Mouse (Mus musculus) ES-CJ7 (cell line): ENCODE data around the gene Aym1.

Experiments used
- DNase-seq: peaks from one replicate; pipeline ENCODE4 v3.0.0; 2011; ENCODE audit warnings: low read depth, low spot score

The Aym1 gene

DNA sequence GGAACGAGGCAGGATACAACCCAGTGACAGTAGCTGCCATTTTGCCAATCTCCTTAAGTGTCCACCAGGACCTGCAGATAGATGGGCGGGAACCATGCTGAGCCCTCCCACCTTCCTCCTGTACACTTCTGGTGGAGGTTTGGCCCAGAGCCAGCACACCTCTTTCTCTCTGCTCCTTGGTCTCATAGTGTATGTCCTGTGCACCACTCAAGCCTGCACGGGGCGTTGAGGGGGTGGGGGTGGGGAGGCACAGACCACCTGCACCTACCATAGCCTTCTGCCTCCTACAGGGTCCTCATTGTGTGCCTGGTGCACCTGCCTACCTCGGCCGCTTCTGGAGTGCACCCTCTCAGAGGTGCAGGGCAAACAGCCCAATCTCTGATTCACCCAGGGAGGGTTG, 4.5 kb upstream of the Aym1 start:
- peak; percentile 62 for DNase-seq

DNA sequence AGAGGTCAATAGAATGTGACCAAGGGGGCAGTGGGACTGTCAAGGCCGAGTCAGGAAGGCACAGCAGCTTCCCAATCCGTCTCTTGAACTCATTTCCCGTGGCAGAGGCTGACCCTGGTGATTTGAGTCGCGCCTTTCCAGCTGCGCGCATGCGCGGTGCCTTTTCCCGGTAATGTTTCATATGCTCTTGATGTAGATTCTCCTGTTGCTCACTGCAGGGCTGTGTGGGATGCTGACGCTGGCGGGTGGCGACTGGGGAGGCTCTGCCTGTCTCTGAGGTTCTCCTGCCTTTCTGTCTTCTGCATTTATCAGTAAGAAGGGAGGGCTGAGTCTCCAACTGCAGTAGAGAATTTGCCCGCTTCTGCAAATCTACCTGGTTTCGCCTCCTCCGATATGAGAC, 2.8 kb upstream of the Aym1 start:
- no peak for DNase-seq

DNA sequence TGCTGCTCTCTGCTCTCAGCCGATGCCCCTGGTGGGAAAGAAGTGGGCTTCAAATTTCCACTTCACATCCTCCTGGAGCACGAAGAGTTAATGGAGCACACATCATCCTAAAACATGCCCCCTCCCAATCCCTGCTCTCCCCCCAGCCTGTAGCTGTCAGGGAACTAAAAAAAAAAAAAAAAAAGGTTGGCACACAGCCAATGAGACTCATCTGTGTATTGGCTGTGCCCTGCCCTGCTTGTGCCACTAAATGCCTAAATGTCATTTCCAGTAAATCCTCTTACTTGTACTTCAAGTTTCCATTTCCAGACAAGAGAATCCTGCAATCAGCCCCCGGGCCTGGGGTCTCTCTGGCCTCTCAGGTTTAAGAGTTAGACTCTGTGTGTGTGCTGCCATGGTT, 562 bp downstream of the Aym1 start:
- DNase-seq: no peak

DNA sequence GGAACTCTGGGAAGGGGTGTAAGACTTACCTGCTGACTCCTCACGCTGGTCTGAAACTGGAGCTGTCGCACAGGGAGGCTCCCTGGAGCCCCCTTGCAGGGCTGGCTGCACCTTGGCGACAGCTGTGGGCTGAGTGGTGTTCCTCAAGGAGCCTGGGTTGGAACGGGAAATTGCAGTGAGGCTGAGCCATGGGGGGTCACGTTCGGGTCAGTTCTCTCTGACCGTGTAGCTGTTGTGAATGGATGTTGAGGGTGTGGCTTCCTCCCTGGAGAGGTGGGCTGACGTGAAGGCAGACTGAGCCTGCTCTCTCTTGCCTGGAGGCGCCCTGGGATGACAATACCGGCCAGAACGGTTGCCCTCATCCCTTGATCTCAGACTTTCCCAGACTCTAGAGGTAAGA, 1.7 kb downstream of the Aym1 start:
- DNase-seq: peak; percentile 89

DNA sequence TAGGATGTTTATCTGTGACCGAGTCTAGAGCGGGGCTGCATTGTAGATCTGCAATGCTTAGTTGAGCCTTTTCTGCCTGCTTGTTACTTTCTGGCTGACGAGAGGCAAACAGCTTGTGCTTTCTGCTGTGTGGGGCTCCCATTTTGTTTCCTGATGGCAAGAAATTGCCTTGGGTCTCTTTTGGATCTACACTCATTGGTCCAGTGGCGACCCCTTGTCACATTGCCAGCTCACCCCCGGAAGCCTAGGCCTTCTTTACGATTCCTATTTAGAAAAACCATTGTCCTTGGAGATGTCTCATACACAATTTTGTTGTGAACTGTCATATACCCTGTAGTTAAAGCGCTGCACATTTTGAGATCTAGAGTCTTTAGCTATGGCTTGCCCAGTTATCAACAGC, 4.2 kb downstream of the Aym1 start:
- no peak for DNase-seq

DNA sequence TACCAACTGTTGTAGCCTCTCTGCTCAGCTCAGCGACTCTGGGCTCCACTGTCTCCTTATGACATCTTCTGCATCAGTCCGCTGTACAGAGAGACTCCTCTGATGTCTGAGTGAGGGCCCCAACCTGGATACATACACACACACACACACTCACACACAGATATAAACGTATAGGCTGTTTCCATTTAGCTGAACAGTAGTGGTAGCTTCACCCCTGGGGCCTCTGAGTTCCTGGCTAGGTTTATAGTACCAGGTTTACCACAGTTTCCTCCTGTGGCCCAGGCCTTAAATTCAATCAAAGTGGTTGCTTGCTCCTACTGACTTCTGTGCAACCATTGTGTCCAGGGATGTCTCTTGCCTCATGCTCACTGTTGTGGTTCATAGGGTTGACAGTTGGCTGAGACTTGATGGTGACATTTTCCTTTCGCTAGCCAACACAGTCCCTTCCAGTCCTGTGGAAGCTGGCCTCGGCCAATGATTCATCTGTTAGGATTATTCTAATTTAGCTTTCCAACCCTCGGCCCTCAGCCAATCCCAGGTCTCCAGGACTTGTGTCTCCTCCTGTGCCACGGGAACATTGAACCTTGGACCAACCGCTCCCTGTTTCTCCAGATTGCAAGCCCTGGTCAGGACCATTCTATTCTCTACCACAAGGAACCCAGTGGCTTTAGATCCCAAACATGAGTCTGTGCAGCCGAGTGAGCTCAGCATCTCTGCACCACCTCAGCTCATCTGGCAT, 5.3 kb downstream of the Aym1 start:
- DNase-seq: no peak

DNA sequence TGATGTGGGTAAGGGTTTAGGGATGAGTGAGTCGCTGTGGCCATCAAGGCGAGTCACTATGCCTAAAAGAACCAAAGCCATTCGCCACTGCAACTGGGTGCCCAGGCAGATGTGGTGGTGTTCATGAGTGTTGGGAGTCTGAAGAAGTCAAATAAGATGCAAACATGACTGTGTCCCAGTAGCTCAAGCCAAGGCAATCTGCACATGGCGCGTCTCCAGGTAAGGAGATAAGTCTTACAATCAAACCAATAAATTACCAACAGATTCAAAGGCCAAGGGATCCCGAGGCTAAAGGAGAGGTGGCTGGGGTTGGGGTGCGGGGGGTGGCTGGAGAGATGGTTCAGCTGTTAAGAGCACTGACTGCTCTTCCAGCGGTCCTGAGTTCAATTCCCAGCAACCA, 6.1 kb downstream of the Aym1 start:
- no peak for DNase-seq

DNA sequence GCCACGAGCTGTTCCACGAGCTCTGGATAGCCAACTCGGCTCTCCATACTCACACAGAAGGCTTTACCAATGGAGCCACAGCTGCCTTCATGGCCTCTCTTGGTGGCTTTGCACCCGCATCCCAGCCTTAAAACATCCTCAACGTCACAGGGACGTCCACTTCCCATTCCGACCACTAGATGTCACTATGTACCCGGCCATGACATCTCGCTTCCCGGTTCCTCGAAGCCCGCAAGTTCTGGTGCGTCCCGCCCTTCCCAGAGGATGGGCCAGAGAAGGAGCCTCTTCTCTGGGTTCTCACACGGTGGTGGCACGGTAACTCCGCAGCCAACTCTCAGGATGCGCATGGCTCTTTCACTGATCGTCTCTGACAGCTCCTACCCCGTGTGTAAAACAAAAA, 8.8 kb downstream of the Aym1 start:
- DNase-seq: peak; percentile 88

DNA sequence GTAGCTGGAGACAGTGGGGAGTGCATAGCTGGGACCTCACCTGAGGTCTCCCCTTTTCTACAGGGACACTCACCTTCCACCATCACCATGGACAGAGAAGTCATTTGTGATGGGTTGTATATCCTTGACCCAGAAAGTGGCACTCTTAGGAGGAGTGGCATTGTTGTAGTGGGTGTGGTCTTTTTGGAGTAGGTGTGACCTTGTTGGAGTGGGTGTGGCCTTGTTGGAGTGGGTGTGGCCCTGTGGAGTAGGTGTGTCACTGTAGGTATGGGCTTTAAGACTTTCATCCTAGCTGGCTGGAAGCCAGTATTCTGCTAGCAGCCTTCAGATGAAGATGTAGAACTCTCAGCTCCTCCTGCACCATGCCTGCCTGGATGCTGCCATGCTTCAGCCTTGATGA, 10.6 kb downstream of the Aym1 start:
- peak; percentile 72 for DNase-seq

DNA sequence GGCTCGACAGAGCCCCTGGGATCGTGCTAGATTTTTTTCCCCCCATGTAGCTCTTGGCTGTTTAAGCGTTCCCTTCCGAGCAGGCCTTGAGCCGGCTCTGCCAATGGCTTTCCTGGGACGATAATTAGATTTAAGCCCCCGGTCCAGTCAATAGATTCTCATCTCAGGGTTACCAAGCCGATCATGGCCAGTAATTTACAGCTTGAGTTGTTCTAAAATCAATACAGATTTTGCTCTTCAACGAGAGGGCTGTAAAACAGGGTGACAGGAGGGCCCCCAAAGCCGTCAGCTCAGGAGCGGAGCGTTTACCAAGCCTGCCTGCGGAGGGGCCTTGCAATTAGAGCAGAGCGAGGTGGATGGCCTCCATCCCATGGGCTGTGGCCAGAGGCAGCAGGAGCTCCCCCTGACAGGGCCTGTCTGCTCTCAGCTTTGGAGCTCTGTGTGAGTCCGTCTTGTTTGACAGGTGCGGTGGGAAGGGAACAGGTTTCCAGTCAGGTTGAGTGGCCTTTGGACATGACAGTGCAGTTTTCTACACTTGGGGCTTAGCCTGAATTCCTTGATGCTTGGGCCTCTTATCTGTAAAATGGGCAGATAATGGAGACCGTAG, 12.3 kb downstream of the Aym1 start:
- DNase-seq: no peak

DNA sequence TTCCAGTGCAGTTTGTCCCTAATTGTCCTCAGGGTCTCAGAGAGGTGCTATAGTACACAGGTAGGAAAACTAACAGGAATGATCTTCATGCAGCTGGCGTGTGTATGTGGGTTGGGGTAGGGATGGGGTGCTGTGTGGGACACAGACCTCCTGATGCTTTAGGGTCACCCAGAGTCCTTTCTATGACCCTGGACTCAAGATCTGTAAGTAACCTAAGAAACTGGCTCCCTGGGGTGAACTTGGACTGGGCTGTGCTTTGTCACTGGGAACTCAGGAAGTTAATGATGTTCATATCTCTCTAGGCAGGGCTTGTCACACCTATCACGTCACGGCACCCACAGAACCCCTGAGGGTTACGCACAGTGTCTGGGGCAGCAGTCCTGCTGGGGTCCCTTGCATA, 15.4 kb downstream of the Aym1 start:
- DNase-seq: no peak

DNA sequence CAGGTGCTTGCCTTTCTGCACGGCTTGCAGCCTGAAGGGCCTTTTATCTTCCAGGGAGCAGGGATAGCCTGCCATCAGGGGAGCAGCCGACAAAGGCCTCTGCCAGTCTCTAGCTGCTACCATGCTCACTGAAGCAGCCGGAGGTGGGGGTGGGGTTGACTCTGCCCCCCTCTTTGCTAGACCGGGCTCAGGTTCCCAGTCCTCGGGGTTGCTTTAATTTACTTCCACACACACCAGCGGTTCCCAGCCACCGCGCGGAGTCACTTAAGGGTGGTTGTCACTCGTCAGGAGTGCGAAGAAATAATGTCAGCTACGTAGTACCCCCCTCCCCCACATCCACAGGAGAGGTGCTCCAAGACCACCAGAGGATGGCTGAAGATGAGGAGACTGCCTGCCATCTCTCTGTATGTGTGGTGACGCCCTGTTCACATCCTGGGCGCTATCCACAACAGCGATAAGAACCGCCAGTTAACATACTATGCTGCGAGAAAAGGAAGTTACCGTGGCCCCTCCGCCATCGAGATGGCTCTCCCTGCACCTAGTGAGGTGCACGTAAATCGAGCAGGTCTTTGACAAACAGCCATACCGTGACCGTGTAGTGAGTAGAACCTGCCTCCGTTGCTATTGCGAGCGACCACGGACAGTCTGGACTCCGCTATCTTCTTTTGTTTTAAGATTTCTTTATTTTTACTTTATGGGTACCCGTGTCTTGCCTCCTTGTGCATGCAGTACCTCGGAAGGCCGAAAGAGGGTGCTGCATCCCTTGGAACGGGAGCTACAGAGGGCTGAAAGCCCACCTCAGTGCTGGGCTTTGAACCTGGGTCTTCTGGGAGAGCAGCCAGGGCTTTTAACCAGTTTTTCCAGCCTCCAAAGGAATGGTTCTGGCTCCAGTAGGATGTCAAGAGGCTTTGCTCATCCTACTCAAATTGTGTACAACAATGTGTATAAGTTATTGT, 16.2 kb downstream of the Aym1 start:
- peak; percentile 78 for DNase-seq

DNA sequence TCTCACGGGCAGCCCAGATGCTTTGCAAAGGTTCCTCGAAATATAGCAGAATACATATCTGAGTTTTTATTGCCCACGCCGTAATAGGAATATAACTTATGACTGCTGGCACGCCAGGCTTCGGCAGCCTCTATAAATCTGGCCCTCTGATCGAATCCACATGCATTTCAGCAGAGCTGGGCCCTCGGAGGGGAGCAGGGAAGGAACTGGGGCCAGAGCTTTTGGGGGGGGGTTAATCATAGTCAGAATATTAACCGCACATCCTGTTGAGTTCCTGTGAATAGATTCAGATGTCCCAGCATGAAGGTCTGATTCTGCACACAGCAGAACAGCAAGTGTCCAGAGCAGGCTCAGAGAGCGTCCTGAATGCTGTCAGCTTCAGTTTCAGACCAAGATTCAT, 17.2 kb downstream of the Aym1 start:
- no peak for DNase-seq

DNA sequence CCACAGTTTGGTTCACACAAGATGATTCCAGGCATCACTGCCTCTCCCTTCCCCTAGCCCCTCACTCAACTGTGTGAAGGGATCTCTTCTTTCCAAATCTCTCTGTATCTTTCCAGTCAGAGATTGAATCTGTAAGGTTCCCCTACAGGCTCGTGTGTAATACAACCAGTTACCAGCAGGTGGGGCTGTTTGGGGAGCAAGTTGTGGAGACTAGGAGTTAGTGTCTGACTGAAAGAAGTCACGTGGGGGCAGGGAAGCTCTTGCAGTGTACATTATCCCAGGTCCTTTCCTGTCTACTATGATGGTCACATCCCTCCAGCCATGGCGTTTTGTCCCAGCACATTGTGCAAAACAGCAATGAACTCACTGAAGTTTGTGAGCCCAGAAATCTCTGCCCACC, 18.7 kb downstream of the Aym1 start:
- DNase-seq: peak; percentile 84

DNA sequence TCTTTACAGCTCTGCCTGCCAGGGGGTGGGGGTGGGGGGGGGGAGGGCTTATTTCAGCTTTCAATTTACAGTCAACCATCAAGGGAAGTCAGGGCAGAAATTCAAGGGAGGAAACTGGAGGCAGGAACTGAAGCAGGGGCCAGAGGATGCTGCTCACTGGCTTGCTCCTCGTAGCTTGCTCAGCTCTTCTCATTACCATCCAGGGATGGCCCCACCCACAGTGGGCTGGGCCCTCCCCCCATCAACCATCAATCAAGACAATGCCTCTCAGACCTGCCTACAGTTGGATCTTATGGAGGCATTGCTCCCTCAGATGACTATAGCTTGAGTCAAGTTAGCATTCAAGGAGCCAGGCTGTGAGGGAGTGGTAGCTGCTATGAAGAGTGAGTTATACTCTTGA, 19.2 kb downstream of the Aym1 start:
- DNase-seq: peak; percentile 56

DNA sequence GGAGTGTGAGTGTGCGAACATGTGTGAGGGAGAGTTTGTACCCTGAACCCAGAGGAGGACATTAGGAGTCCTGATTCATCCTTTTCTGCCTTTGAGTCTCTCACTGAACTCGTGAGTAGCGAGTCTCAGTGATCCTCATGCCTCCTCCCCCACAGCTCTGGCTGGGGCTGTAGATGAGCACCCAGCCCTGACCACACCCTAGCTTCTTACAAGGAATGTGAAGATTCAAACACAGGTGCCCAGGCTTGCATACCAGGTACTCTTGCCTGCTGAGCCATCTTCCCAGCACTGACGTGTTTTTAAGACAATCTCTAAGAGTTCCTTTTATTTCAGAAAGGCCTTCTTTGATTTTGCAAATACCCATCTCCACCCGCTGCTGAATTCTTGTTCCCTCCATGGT, 22.3 kb downstream of the Aym1 start:
- peak; percentile 49 for DNase-seq

DNA sequence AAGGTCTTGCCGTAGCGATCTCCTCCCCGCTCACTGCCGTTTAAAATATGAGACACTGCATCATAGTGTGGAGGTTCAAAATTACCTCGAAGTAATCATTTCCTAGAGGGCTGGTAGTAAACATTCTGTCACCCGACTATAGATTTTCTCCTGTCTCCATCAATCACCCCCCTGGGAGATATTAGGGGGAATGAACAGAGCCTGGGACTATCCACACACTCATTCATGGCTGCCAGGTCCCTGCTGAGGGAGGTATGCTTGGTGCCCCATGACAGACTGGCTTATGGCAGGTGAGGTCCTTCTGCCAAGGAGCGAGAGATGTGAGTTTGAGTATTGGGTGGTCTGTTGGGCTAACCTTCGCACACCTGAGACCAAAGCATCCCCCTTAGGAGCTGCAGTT, 23.5 kb downstream of the Aym1 start:
- no peak for DNase-seq

DNA sequence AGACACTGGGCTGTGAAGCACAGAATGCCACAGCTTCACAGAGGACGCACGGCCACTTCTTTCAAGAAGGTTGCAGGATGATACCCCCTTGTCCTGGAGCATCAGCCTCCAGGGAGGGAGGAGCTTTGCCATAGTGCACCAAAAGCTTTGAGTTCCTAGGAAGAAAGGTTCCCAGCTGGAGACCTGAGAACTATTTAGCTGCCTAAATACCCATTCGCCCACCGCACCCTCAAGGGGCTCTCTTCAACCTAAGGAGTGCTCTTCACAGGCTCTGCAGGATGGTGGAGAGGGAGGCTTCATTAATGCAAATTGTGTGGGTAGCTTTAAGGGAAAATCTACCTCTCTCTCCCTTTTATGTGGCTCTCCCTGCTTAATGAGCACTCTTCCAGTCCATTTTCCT, 25.5 kb downstream of the Aym1 start:
- peak; percentile 51 for DNase-seq

DNA sequence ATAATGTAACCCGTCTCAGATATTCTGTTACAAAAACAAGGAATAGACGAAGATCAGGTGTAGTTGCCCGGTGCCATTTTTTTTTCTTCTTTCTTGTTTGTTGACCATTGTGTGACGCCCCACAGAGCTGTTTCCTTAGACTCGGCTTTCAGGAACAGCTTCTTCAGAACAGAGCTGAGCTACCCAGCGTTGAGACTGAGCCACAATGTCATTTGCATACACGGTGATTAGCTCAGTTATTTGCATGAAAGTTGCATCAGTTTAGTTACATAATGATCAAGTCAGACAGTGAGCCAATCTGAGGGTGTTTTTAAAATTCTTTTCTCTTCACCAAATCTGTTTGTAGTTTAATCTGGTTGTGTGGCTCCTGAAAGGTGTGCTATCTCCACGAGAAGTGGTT, 36.7 kb downstream of the Aym1 start:
- peak; percentile 39 for DNase-seq

DNA sequence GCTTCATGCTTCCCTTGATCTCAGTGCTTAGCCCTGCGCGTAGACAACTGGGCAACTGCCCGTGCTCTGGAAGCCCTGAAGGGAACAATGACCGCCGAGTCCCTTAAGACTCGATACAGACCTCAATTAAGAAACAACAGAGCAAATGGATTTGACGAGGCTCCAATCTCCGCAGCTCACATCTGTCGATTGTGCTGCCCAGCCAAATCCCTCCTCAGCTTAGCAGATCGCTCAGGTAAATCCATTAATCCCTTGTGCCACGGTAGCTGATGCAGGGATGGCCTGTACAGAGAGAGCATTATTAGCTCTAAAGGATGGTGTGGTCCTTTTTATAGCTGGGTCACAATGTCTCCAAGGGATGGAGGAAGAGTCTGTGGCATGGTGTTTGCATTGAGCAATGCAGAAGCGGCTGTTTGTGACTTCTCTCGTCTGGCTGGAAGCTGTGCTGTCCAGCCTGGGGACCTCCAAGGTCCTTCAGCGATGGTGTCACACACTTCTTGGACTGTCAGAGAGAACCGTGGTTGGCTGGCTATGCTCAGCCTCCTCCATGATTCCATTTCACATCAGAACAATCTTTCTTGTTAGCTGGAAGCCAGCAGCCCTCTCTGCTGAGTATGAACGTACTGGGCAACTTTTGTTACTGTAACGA, 39.3 kb downstream of the Aym1 start:
- DNase-seq: no peak

DNA sequence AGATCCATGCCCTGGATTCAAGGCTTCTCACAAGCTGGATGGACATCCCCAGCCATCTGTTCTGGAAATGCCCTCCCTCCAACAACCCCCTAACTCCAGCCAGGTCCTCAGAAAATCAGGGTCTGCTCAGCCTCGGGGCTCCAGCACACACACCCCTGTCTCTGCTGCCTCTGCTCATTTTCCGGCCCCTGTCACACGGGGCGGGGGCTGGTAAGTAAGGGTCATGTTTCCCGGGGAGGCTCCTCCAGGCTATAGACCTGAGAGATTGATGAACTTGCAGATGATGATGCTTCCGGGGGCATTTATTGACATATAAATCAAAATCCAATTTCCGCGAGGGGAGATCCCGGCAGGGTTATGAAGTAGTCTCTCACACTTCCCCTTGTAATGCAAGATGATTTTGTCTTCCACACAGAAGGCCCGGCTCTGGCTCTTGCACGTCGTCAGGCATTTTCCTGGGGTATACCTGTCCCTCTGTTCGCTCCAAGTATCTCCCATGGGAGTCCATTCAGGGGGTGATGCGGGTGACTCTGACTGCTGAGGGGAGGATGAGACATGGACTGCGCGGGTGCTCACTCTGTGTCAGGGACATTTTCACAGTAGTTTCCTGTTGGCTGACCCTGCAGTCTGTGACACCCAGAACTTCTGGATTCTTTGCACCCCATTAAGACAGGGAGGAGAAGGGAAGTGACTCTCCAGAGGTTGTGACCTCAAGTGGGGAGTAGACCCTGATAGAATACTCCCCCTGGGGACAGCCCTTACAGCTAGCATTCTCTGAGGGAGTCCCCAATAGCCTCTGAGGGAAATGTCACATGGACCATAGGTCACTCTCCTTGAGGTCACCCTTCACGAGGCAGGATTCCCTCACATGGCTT, 40.6 kb downstream of the Aym1 start:
- DNase-seq: no peak
